ENCODE assay signal across 31 mouse cellular contexts in genomic region chr10:22842113-22842512, GRCm38 (mm10). TPM values are rescaled to one million over a fixed set of nuclear protein-coding genes. Genes with fewer than 3 reads are reported as not detected.
"Had no signal": no experiment of that assay in that cellular context is flagged by ENCODE, and none has a peak within 500 bp of the region (broad histone marks: within the 10 kb centered on the region; RNA-seq: fewer than 3 reads in every experiment).

No protein-coding gene starts in this region.

- H3K36me3 ChIP-seq: heart, embryonic 10.5 days; heart, embryonic 12.5 days; hindbrain, embryonic 10.5 days; hindbrain, embryonic 13.5 days; intestine, embryonic 15.5 days; limb, embryonic 10.5 days; limb, embryonic 12.5 days; liver, embryonic 13.5 days had no signal

- H3K4me2 ChIP-seq: hindbrain, embryonic 13.5 days; intestine, embryonic 15.5 days; limb, embryonic 12.5 days; liver, embryonic 11.5 days; liver, embryonic 13.5 days had no signal

- ATAC-seq: hindbrain, embryonic 16.5 days; inflammation-experienced regulatory T-cells, adult 6 months; intestine, embryonic 15.5 days; intestine, postnatal 0 days had no signal

- H3K27ac ChIP-seq: gastrocnemius, adult 2 months; hindbrain, embryonic 10.5 days; hindbrain, embryonic 13.5 days; intestine, embryonic 15.5 days; layer of hippocampus, adult 2 months; left cerebral cortex, adult 2 months; limb, embryonic 10.5 days; limb, embryonic 12.5 days; liver, embryonic 13.5 days had no signal

- H3K9me3 ChIP-seq: heart, embryonic 10.5 days; heart, embryonic 12.5 days; hindbrain, embryonic 10.5 days; hindbrain, embryonic 13.5 days; intestine, embryonic 15.5 days; limb, embryonic 10.5 days; limb, embryonic 12.5 days; liver, embryonic 13.5 days had no signal

- H3K4me3 ChIP-seq: gastrocnemius, adult 2 months; hindbrain, embryonic 10.5 days; hindbrain, embryonic 13.5 days; intestine, embryonic 15.5 days; layer of hippocampus, adult 2 months; left cerebral cortex, adult 2 months; limb, embryonic 10.5 days; limb, embryonic 12.5 days; liver, embryonic 13.5 days had no signal

- H3K9ac ChIP-seq: heart, embryonic 12.5 days; hindbrain, embryonic 13.5 days; intestine, embryonic 15.5 days; limb, embryonic 12.5 days; liver, embryonic 13.5 days had no signal

- DNase-seq: gastrocnemius, adult 2 months; gastrocnemius, postnatal 10 days; gastrocnemius, postnatal 25 days; heart, adult 18-20 months; heart, postnatal 10 days; heart, postnatal 4 days; kidney, adult 18-20 months; kidney, adult 8-10 months; kidney, postnatal 10 days; kidney, postnatal 25 days; kidney, postnatal 4 days; liver; liver, embryonic 13.5 days had no signal

- H3K4me1 ChIP-seq: liver, embryonic 13.5 days had no signal

RNA-seq across cellular contexts. Expression of gene Tcf21, which starts 22.1 kb away (rescaled TPM):
- total RNA-seq: gastrocnemius, adult 2 months; gastrocnemius, postnatal 10 days; gastrocnemius, postnatal 25 days; granulocyte monocyte progenitor cell, adult 5-6 weeks; layer of hippocampus, adult 2 months; layer of hippocampus, postnatal 10 days; layer of hippocampus, postnatal 25 days; left cerebral cortex, adult 2 months; left cerebral cortex, postnatal 14 days; left cerebral cortex, postnatal 36 days had no signal
